Mouse (Mus musculus) gastrocnemius, adult 2 months (tissue): ENCODE measurements around the gene Tomm40. TPM values are rescaled to one million over a fixed set of nuclear protein-coding genes. Genes with fewer than 3 reads are reported as not detected.

Experiments used
- DNase-seq: peaks from one replicate; pipeline ENCODE4 v3.0.0; 2022
- H3K27ac ChIP-seq: fragments of 200-600 bp; 2 replicates; pipeline ENCODE4 v1.8.1; 2022; ENCODE audit warnings: mild to moderate bottlenecking
- H3K4me3 ChIP-seq: fragments of 200-600 bp; 2 replicates; pipeline ENCODE4 v1.8.1; 2022; ENCODE audit warnings: mild to moderate bottlenecking, moderate library complexity
- CTCF ChIP-seq: fragments of 200-600 bp; IDR thresholded peaks from 2 replicates; pipeline ENCODE4 v1.8.1; 2022; ENCODE audit warnings: antibody characterized with exemption, mild to moderate bottlenecking, moderate library complexity
- intact Hi-C: fragments of 180-260 bp; cut with DNase I; formaldehyde crosslinking; loops from one replicate; pipeline ENCODE4 v1.15.1; 2025
- total RNA-seq, 2 experiments: library from RNA; stranded (reverse); gene quantifications; 2 replicates each; pipeline ENCODE4 v1.2.3; 2021

Gene Tomm40
- total RNA-seq, 2 experiments from 2014 or later: 41.0 to 52.4 TPM

GRCm38 (mm10) chr7:19667434-19667833 is 47.8 kb downstream of the Tomm40 start:
- Histone ChIP-seq H3K4me3 (no peak overlapping the region), H3K27ac (no peak overlapping the region)
- DNase-seq: no peak
- TF ChIP-seq CTCF: no peak
- intact Hi-C loops: no loop called here

- TF ChIP-seq CTCF: peak; percentile 7; the same call in 1 of the 2 replicates
- no peak for DNase-seq
- Histone ChIP-seq H3K4me3 (no peak overlapping the region), H3K27ac (peak overlapping the region; percentile 24; the same call in 1 of the 2 replicates)
- intact Hi-C loops: no loop called here
Measured at GRCm38 (mm10) chr7:19666750-19667149, 48.5 kb downstream of the Tomm40 start.

- intact Hi-C loops: no loop called here
- H3K4me3 ChIP-seq: peak within 1 kb of the TSS; percentile 77
Measured at GRCm38 (mm10) chr7:19664955-19665841, 50.0 kb downstream of the Tomm40 start, which contains the start of gene Clptm1. Gene Clptm1, minus strand, starts transcription at chr7:19665033.

GRCm38 (mm10) chr7:19664455-19664954 is 50.7 kb downstream of the Tomm40 start:
- Histone ChIP-seq H3K27ac (peak overlapping the region; percentile 92), H3K4me3 (peak overlapping the region; percentile 77)
- intact Hi-C loops: no loop called here
- no peak; the same call in 1 of the 2 replicates for TF ChIP-seq CTCF
- no peak for DNase-seq

More at GRCm38 (mm10) chr7:19664955-19665841, 50.0 kb downstream of the Tomm40 start, which contains the start of gene Clptm1:
- H3K27ac ChIP-seq: peak within 1 kb of the TSS; percentile 92
- peak; percentile 98 for DNase-seq
- TF ChIP-seq CTCF: peak; percentile 29; the same call in 1 of the 2 replicates

- intact Hi-C loops: no loop called here
- peak overlapping the region; percentile 92 for H3K27ac ChIP-seq
Measured at GRCm38 (mm10) chr7:19663940-19664339, 51.3 kb downstream of the Tomm40 start.

GRCm38 (mm10) chr7:19652614-19653013 is 62.6 kb downstream of the Tomm40 start:
- H3K4me3 ChIP-seq: no peak overlapping the region
- H3K27ac ChIP-seq: no peak overlapping the region
- no peak for DNase-seq

More at GRCm38 (mm10) chr7:19663940-19664339, 51.3 kb downstream of the Tomm40 start:
- no peak for DNase-seq
- TF ChIP-seq CTCF: no peak
- H3K4me3 ChIP-seq: peak overlapping the region; percentile 77

More at GRCm38 (mm10) chr7:19652614-19653013, 62.6 kb downstream of the Tomm40 start:
- intact Hi-C loops: no loop called here
- TF ChIP-seq CTCF: no peak

Other genes starting within 250 kb of the Tomm40 start
- 1 to 10 TPM; 1.7 to 2.1 TPM for gene Bloc1s3, start 207.1 kb downstream of the Tomm40 start, total RNA-seq
- gene Trappc6a, start 207.0 kb downstream of the Tomm40 start, total RNA-seq: 1 to 10 TPM; 6.2 to 9.9 TPM
- gene Nkpd1, start 197.6 kb downstream of the Tomm40 start, total RNA-seq: not detected
- gene Ppp1r37, start 152.4 kb downstream of the Tomm40 start, total RNA-seq: 10 to 100 TPM; 48.4 to 49.1 TPM
- gene Zfp296, start 138.2 kb downstream of the Tomm40 start, total RNA-seq: under 1 TPM; 0.45 to 0.51 TPM
- 10 to 100 TPM; 73.4 to 74.2 TPM for gene Gemin7, start 137.8 kb downstream of the Tomm40 start, total RNA-seq
- gene Clasrp, start 111.0 kb downstream of the Tomm40 start, total RNA-seq: 10 to 100 TPM; 13.7 to 15.1 TPM
- 1 to 10 TPM; 5.1 to 7.9 TPM for gene Relb, start 86.0 kb downstream of the Tomm40 start, total RNA-seq
- 10 to 100 TPM; 46.6 TPM for gene Clptm1, start 50.4 kb downstream of the Tomm40 start, total RNA-seq
- not detected for gene Apoc2, start 37.5 kb downstream of the Tomm40 start, total RNA-seq
- gene Gm44805, start 34.0 kb downstream of the Tomm40 start, total RNA-seq: not detected
- not detected for gene Apoc4, start 34.0 kb downstream of the Tomm40 start, total RNA-seq
- 1 to 10 TPM in 1 of 2 experiments, under 1 TPM in 1; 0.64 to 1.1 TPM for gene Apoc1, start 22.8 kb downstream of the Tomm40 start, total RNA-seq
- 10 to 100 TPM; 38.0 to 61.8 TPM for gene Apoe, start 16.2 kb downstream of the Tomm40 start, total RNA-seq
- gene Nectin2, start 35.0 kb upstream of the Tomm40 start, total RNA-seq: 1 to 10 TPM; 1.4 to 1.5 TPM
- 10 to 100 TPM; 21.9 to 26.7 TPM for gene Bcam, start 55.6 kb upstream of the Tomm40 start, total RNA-seq
- not detected for gene Cblc, start 81.4 kb upstream of the Tomm40 start, total RNA-seq
- gene Bcl3, start 107.3 kb upstream of the Tomm40 start, total RNA-seq: 1 to 10 TPM; 1.3 to 1.5 TPM
- not detected for gene Gm19345, start 136.6 kb upstream of the Tomm40 start, total RNA-seq
- gene Ceacam16, start 145.9 kb upstream of the Tomm40 start, total RNA-seq: not detected
- not detected for gene Ceacam19, start 172.5 kb upstream of the Tomm40 start, total RNA-seq
- 1 to 10 TPM; 5.9 to 6.3 TPM for gene Pvr, start 205.7 kb upstream of the Tomm40 start, total RNA-seq
- gene Igsf23, start 235.3 kb upstream of the Tomm40 start, total RNA-seq: not detected
- gene Ceacam20, start 250.0 kb upstream of the Tomm40 start, total RNA-seq: not detected